Mouse (Mus musculus): ENCODE data around the gene Cacna1c.

Gene Cacna1c

GRCm38 (mm10) chr6:118858431-118858830, 337.8 kb downstream of the Cacna1c start:
- DNase-seq (ENCODE audit: low spot score in 2 of 2) = no peak

GRCm38 (mm10) chr6:118852131-118852530, 344.1 kb downstream of the Cacna1c start:
- no peak for DNase-seq (ENCODE audit: low spot score in 2 of 2)

DNA sequence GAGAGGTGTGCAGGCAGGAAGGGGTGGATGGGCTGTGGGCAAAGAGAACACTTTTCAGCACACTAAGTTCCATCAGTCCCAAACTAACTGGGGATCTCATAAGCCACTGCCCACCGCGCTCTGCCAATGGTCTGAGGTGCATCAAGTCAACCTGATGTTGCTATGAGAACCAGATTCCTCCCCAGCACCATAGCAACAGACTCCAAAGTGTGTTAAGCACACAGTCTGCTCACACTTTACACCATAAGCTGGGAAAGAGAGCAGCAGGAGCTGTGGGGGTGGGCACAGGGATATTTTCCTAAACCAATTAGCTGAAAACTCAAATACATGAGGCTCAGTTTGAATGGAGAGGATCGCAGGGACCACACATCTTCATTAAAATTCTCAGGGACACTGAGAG, 345.1 kb downstream of the Cacna1c start:
- DNase-seq (ENCODE audit: low spot score in 2 of 2) = peak in 1 of 2 experiments; percentile 61

GRCm38 (mm10) chr6:118848640-118849039, 347.6 kb downstream of the Cacna1c start:
- DNase-seq (ENCODE audit: low spot score in 2 of 2) = no peak

DNA sequence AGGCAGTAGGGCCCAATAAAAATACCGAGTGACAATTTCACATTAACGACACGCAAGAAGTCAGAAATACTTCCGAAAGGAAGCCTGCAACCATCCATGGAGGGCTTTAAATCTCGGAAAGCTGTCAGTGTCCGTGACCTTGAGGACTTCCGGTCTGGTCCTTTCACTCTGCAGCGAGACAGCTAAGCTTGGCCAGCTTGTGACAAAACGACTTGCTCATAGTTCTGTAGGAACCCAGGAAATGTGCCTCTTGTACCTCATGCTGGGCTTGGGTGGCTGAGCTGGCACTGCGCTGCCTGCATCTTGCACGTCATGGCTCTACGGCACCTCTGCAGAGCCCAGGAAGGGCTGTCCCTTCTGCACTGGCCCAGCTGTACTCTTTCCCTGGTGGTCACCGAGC, 348.5 kb downstream of the Cacna1c start:
- no peak for DNase-seq (ENCODE audit: low spot score in 2 of 2)

DNA sequence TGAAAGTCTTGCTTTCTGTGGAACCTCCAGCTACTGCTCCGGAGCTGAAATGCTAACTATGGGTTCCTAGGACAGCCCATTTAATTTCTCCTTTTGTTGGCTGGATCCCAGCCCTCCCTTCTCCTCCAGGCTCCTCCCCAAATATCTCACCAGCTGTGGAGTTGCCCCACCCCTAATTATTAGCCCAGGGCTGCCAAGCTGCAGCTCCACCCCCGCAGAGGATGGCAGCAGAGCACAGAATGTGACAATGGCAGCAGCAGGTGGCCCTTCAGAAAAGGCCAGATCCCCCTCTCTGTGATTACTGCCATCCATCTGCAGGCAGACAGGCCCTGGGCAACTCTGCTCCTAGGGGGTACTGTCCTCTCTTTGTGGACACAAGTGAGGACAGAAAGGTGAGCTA, 350.4 kb downstream of the Cacna1c start:
- peak; percentile 41 to 60 for DNase-seq (ENCODE audit: low spot score in 2 of 2)

- DNase-seq (ENCODE audit: low spot score in 2 of 2) = no peak
These were observed 351.0 kb downstream of the Cacna1c start for GRCm38 (mm10) chr6:118845180-118845579.

- no peak for DNase-seq (ENCODE audit: low spot score in 2 of 2)
These were observed 352.7 kb downstream of the Cacna1c start for GRCm38 (mm10) chr6:118843566-118843965.

DNA sequence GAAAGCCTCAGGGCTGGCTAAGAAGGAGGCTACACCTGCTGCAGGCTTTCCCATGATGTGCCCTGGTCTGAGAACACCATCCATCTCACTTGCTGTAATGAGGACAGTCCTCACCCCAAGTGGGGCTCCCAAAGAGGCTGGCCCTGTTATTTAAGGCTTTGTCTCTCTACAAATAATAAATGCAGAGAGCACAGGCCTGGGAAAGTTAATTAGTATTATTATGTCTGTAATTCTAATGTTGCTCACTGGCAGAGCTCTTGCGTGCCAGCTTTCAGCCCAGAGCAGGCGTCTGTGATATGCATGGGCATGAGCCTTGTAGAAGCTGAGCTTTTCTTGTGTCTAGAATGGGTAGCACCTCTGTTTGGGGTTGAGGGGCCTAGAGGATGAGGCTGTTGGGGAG, 354.3 kb downstream of the Cacna1c start:
- DNase-seq (ENCODE audit: low spot score in 2 of 2) = no peak

- DNase-seq (ENCODE audit: low spot score in 2 of 2) = no peak
These were observed 357.0 kb downstream of the Cacna1c start for GRCm38 (mm10) chr6:118838919-118839915.

DNA sequence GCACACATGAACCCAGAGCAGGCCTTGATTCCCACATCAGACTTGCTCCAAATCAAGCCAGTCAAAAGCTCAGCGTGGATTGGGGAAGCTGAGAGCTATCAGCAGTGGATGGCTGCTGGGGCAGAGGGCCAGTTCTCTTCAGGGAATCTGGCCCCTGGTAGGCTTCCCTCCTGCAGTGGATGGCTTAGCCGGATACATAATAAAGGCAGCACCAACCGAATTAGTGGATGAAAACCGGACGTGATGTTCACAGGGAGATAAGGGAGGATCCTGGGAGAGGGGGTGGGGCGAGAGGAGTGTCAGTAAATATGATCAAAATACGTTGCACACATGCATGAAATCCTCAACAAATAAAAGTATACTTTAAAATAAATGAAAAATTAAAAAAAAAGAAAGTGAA, 359.5 kb downstream of the Cacna1c start:
- DNase-seq (ENCODE audit: low spot score in 2 of 2) = no peak

DNA sequence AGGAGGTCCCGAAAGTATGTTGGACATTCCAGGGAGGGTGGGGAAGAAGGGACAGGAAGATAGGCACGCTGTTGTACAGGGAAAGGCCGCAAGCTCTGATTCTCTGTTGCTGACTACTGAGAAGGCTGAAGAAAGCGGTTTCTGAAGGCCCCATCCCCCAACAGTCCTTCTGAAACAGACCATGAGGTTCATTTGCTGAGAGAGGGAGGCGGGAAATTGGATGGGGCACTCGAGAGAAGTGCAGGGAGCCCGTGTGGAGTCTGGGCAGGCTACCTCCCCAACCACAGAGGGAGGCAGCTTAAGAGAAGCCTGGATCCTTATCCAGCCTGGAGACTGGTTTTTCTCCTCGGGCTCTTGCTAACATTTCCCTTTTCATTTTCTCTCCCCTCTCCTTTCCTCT, 362.2 kb downstream of the Cacna1c start:
- DNase-seq (ENCODE audit: low spot score in 2 of 2) = no peak

DNA sequence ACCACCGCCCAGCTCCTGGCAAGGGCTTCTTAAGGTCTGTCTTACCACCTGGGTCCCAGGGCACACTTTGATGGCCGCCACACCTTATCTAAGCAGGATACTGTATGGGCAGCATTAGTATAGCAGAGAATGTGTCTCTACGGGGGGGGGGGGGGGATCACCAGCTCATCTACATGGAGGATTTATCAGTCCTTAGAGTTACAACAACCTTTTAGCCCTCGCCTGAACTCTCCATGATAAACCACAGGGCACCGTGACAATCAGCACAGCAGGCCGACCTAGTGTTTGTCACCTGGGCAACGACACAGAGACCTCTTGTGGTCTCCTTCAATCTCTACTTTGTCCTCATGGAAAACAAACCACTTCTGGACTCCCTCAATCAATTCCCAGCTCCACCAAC, 363.2 kb downstream of the Cacna1c start:
- DNase-seq (ENCODE audit: low spot score in 2 of 2) = no peak

DNA sequence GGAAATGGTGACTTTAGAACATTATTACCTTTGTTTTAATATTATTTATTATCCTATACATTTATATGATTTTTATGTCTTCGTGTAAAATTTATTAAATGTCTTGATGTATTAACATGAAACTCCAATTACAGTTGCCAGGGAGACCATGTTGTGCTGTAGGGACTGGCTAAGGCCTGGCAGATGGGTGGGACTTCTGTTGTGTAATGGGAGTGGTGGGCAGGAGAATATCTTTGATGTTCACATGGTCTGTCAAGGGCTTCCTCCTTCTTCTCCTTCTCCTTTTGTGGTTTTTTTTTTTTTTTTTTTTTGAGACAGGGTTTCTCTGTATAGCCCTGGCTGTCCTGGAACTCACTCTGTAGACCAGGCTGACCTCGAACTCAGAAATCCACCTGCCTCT, 363.6 kb downstream of the Cacna1c start:
- DNase-seq (ENCODE audit: low spot score in 2 of 2) = no peak

DNA sequence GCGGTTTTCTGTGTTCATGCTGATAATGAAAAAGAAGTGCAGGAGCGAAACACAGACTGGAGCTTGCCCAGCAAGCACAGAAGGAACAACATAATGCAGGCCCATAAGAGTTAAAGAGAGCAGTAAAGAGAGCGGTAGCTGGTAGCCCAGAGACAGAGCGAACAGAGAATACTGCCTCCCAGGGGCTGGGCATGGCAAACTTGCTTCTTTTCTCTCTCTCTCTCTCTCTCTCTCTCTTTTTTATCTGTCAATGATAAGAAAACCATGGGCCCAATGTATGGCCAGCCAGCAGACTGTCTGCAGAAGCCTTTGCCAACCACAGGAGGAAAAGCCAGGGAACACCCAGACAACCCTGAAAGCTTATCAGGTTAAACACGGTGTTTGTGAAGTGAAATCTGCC, 365.4 kb downstream of the Cacna1c start:
- no peak for DNase-seq (ENCODE audit: low spot score in 2 of 2)

- no peak for DNase-seq (ENCODE audit: low spot score in 2 of 2)
These were observed 368.0 kb downstream of the Cacna1c start for GRCm38 (mm10) chr6:118828187-118828586.

DNA sequence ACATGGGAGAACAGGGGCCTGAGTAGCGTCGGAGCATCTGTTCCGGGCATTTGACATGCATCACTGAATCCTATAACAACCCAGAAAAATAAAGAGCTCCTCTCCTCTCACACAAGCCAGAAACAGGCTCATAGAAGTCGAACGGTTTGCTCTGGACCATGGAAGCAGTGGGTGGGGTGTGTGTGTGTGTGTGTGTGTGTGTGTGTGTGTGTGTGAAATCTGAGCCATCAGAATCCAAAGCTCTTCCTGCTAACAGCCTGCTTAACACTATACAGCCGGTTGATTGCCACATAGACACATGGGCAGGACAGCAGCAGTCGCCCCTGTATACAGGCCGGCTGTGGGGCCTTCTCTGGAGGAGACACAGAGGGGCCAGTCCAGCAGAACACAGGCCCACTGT, 368.7 kb downstream of the Cacna1c start:
- DNase-seq (ENCODE audit: low spot score in 2 of 2) = no peak

GRCm38 (mm10) chr6:118825400-118825871, 370.8 kb downstream of the Cacna1c start:
- DNase-seq (ENCODE audit: low spot score in 2 of 2) = no peak

- DNase-seq (ENCODE audit: low spot score in 2 of 2) = no peak
These were observed 374.7 kb downstream of the Cacna1c start for GRCm38 (mm10) chr6:118821536-118821935.

- no peak for DNase-seq (ENCODE audit: low spot score in 2 of 2)
These were observed 376.6 kb downstream of the Cacna1c start for GRCm38 (mm10) chr6:118819657-118820056.

DNA sequence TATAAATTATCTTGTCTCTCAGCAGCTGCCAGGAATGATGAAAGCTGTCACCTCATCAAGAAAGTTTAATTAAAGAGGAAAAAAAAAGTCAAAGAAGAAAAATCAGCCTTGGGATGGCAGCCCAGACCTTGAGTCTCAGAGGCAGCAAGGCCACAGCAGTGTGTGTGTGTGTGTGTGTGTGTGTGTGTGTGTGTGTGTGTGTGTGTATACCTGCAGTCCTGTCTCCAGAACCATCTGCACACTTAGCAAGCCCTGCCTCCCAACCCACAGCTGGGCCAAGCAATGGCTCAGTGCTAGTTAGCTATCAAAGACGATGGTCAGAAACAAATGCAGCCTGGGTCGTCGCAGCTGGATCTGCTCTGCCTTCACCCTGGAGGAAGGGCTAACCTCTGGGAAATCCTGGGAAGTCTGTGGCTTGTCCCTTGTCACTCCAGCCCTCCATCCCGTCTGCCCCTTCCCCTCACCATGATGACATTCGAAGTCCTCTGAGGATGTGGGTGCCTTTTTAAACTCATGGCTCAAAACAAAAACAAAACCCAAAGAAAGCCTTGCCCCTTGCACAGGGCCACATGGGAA, 378.2 kb downstream of the Cacna1c start:
- DNase-seq (ENCODE audit: low spot score in 2 of 2) = no peak

- no peak for DNase-seq (ENCODE audit: low spot score in 2 of 2)
These were observed 380.0 kb downstream of the Cacna1c start for GRCm38 (mm10) chr6:118816253-118816652.

DNA sequence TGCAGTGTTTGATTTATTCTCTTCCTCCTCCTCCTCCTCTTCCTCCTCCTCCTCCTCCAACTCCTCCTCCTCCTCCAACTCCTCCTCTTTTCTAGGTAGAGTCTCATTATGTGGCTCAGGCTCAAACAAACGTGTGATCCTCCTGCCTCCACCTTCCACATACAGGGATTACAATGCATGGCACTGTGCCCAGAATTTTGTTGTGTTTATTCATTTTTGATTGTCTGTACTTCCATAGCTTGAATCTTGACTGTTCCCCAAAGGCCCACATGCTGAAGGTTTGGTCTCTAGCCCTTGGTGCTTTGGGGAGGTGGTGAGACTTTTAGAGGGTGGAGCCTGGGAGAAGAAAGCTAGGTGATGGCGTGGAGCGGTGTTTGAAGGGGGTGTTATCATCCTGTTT, 383.7 kb downstream of the Cacna1c start:
- DNase-seq (ENCODE audit: low spot score in 2 of 2) = no peak

All from frontal cortex, postnatal 10 days (tissue).